Mouse (Mus musculus) heart, postnatal 0 days (tissue): ENCODE results near the gene Cabcoco1. TPM values are rescaled to one million over a fixed set of nuclear protein-coding genes. Genes with fewer than 3 reads are reported as not detected.

ENCODE experiments used
- ATAC-seq: fragments of 200-750 bp; cut with Nextera tagmentation; 2 replicates; pipeline ENCODE4 v1.8.0; 2017; ENCODE audit warnings: low read depth, moderate number of reproducible peaks, moderate library complexity; ENCODE audit not compliant: insufficient read depth
- DNase-seq: peaks from one replicate; pipeline ENCODE4 v3.0.0-alpha.2; 2016; ENCODE audit warnings: low spot score
- H3K27ac ChIP-seq: fragments of 300-500 bp; sonication (generic); 2 replicates; pipeline ENCODE4 v1.5.1; 2014; ENCODE audit warnings: low read depth, mild to moderate bottlenecking
- H3K27me3 ChIP-seq: fragments of 300-500 bp; sonication (generic); 2 replicates; pipeline ENCODE4 v1.6.1; 2014; ENCODE audit warnings: low read length, mixed read lengths; ENCODE audit not compliant: control insufficient read depth, insufficient read depth
- H3K36me3 ChIP-seq: fragments of 300-500 bp; sonication (generic); replicated peaks from 2 replicates; pipeline ENCODE4 v1.6.1; 2014; ENCODE audit warnings: low read length, mixed read lengths; ENCODE audit not compliant: control insufficient read depth, insufficient read depth
- H3K4me1 ChIP-seq: fragments of 300-500 bp; sonication (generic); 2 replicates; pipeline ENCODE4 v1.6.1; 2014; ENCODE audit warnings: antibody characterized with exemption; ENCODE audit not compliant: control insufficient read depth, insufficient read depth
- H3K4me2 ChIP-seq: fragments of 300-500 bp; sonication (generic); 2 replicates; pipeline ENCODE4 v1.6.1; 2014; ENCODE audit warnings: low read depth, mild to moderate bottlenecking, low read length, moderate library complexity
- H3K4me3 ChIP-seq: fragments of 300-500 bp; sonication (generic); 2 replicates; pipeline ENCODE4 v1.5.1; 2014; ENCODE audit warnings: low read depth, low read length
- H3K9ac ChIP-seq: fragments of 300-500 bp; sonication (generic); replicated peaks from 2 replicates; pipeline ENCODE4 v1.6.1; 2014; ENCODE audit warnings: low read depth, low read length, mixed read lengths
- H3K9me3 ChIP-seq: fragments of 300-500 bp; sonication (generic); replicated peaks from 2 replicates; pipeline ENCODE4 v1.6.1; 2016; ENCODE audit warnings: low read length; ENCODE audit not compliant: control insufficient read depth
- CTCF ChIP-seq: IDR thresholded peaks from 2 replicates; pipeline ENCODE4 v1.5.1; 2016; ENCODE audit warnings: antibody characterized with exemption, control low read depth, low read depth
- EP300 ChIP-seq: IDR thresholded peaks from 2 replicates; pipeline ENCODE4 v1.6.1; 2016; ENCODE audit warnings: antibody characterized with exemption, low read depth
- WGBS: fragments of 180-500 bp; shearing (Covaris S2); extraction: QIAGEN DNeasy Blood & Tissue Kit; methylation state at CpG from one replicate; pipeline ENCODE4 v1.1.7; 2014; 5-methylcytosine and 5-hydroxymethylcytosine counted together
- polyA plus RNA-seq: library from polyadenylated mRNA; unstranded; fragments of >200 nt; fragmentation: Nextera tagmentation; extraction: Ambion mirVana; gene quantifications from 2 replicates; pipeline ENCODE4 v1.2.1, GENCODE M21; 2015
- total RNA-seq: library from RNA; depleted of rRNA; stranded (reverse); fragments of >200 nt; gene quantifications from 2 replicates; pipeline ENCODE4 v1.2.3, GENCODE M21; 2014; ENCODE audit warnings: low replicate concordance

Gene Cabcoco1
- total and polyA plus RNA-seq, 2 experiments from 2014 or later = 46.7 to 57.9 TPM

DNA sequence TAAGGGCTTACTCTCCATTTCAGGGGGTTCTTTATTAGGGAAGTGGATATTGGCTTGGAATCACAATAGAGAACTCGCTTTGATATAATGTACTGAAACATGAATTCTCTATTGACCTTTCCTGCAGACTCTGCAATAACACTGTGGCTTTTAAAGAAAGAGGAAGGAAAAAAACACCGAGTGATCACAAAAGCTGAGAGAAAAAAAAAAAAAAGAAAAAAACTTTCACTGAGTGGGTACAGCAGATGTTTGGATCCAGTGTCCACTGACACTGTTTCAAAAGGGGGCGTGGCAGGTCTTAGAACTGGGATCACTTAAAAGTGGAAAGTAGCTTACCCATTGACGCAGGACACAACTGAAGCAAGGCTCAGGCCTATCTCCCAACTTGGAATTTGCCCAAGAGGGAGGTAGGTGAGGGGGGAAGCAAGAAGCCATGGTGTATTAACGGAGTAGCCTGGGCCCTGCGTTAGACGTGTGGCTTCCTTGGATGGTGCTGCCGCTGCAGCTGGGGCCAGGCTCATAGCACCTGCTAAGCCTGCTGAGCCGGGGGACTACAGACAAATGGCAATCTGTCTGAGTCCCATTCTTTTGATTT is 107.6 kb downstream of the Cabcoco1 start:
- ATAC-seq = no peak
- no peaks in the 10 kb centered on the region for H3K9me3 ChIP-seq
- no peaks in the 10 kb centered on the region for H3K27me3 ChIP-seq
- no peak overlapping the region for H3K4me2 ChIP-seq
- no peak overlapping the region for H3K9ac ChIP-seq
- H3K4me3 ChIP-seq = no peak overlapping the region
- H3K27ac ChIP-seq = no peak overlapping the region
- WGBS = 84% methylated on average over 9 of the region's 9 CpGs
- H3K4me1 ChIP-seq = no peaks in the 10 kb centered on the region
- TF ChIP-seq EP300 (no peak), CTCF (no peak)
- DNase-seq = no peak
- no peaks in the 10 kb centered on the region for H3K36me3 ChIP-seq

DNA sequence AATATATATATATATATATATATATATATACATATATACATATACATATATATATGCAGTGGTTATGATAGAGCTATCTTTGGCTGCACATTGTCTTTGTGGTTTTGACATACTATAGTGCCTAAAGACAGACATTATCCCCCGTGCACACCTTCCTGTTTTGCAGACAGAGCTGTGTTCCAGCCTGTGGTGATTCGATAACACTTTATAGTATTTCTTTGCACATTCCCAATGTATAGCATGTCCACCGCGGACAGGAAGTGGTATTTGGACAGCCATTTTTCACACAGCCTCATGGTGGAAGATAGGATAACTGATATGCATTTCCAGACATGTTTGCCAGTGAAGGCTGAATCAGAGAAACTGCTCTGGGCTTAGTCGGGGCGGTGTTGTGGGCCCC is 110.3 kb downstream of the Cabcoco1 start:
- no peak; the same call in 1 of the 2 replicates for ATAC-seq
- H3K9me3 ChIP-seq = no peaks in the 10 kb centered on the region
- no peaks in the 10 kb centered on the region for H3K27me3 ChIP-seq
- TF ChIP-seq EP300 = no peak
- no peak for TF ChIP-seq CTCF
- no peak overlapping the region for H3K4me2 ChIP-seq
- no peak overlapping the region for H3K4me3 ChIP-seq
- H3K36me3 ChIP-seq = no peaks in the 10 kb centered on the region
- 79% methylated on average over 6 of the region's 6 CpGs for WGBS
- H3K9ac ChIP-seq = no peak overlapping the region
- no peak overlapping the region for H3K27ac ChIP-seq
- no peaks in the 10 kb centered on the region for H3K4me1 ChIP-seq
- DNase-seq = no peak

GRCm38 (mm10) chr10:68430929-68431328 is 110.8 kb downstream of the Cabcoco1 start:
- 83% methylated on average over 13 of the region's 13 CpGs for WGBS
- no peaks in the 10 kb centered on the region for H3K9me3 ChIP-seq
- TF ChIP-seq CTCF (no peak), EP300 (no peak)

DNA sequence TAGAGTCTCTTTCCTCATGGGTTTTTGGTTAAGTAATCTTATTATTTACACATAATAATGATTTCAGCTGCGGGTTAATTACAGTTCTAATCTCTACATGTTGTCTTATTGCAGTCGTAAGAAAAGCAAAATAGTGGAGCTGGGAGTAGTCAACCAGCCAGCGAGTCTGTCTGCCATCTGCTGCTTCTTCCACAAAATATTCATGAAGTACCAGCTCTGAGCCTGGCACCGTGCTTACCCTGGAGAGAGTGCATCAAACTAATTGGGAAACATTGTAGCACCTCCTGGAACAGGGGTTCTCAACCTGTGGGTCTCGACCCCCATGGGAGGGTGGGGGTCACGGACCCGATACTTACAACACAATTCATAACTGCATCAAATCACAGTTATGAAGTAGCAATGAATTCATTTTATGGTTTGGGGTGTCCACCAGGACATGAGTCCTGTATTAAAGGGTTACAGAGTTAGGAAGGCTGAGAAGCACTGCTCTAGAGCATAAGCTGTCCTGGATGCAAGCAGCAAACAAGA is 121.2 kb downstream of the Cabcoco1 start:
- DNase-seq (no peak), ATAC-seq (no peak)
- Histone ChIP-seq H3K9ac (no peak overlapping the region), H3K4me1 (no peaks in the 10 kb centered on the region), H3K27ac (no peak overlapping the region), H3K4me2 (no peak overlapping the region), H3K9me3 (no peaks in the 10 kb centered on the region), H3K36me3 (no peaks in the 10 kb centered on the region), H3K4me3 (no peak overlapping the region), H3K27me3 (no peaks in the 10 kb centered on the region)
- TF ChIP-seq EP300 (no peak), CTCF (no peak)
- 81% methylated on average over 7 of the region's 7 CpGs for WGBS

More at GRCm38 (mm10) chr10:68430929-68431328, 110.8 kb downstream of the Cabcoco1 start:
- H3K4me2 ChIP-seq = no peak overlapping the region
- ATAC-seq (no peak), DNase-seq (no peak)
- H3K27ac ChIP-seq = no peak overlapping the region
- no peaks in the 10 kb centered on the region for H3K36me3 ChIP-seq
- H3K9ac ChIP-seq = no peak overlapping the region
- no peak overlapping the region for H3K4me3 ChIP-seq
- no peaks in the 10 kb centered on the region for H3K4me1 ChIP-seq
- H3K27me3 ChIP-seq = no peaks in the 10 kb centered on the region

DNA sequence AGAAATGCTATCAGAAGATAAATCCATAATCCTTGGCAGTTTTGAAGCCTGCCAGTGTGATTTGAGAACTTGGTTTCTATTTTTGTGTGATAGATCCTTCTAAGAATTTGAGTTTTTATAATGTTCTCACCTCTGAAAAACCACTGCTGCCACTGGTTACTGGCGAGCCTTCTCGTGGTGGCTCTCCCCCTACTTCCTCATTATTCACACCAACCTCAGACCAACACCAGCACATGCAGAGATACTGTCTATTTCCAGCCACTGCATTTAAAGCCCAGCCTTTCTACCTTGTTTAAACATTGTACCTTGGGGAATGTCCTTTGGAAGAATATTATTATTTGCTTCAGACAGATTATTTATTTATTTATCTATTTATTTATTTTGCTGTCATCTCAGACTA is 121.8 kb downstream of the Cabcoco1 start:
- Histone ChIP-seq H3K4me2 (no peak overlapping the region), H3K4me3 (no peak overlapping the region)
- 56% methylated on average over 2 of the region's 2 CpGs for WGBS

More for the DNA sequence above, 121.8 kb downstream of the Cabcoco1 start:
- Histone ChIP-seq H3K36me3 (no peaks in the 10 kb centered on the region), H3K9ac (no peak overlapping the region), H3K4me1 (no peaks in the 10 kb centered on the region), H3K27ac (no peak overlapping the region), H3K9me3 (no peaks in the 10 kb centered on the region), H3K27me3 (no peaks in the 10 kb centered on the region)
- TF ChIP-seq EP300 (no peak), CTCF (no peak)
- ATAC-seq (no peak), DNase-seq (no peak)
